Mouse (Mus musculus) hindlimb bud, embryonic 11.5 days (tissue): ENCODE measurements around the gene Pnpo.

Source experiments
- DNase-seq: peaks from one replicate; pipeline ENCODE4 v3.0.0-alpha.2; 2012; ENCODE audit warnings: low read depth, low spot score; ENCODE audit errors: extremely low spot score

Pnpo gene

GRCm38 (mm10) chr11:96943746-96944304 is at the start of gene Pnpo:
Pnpo (minus strand) TSS chr11:96943986.
- DNase-seq: peak; percentile 91

DNA sequence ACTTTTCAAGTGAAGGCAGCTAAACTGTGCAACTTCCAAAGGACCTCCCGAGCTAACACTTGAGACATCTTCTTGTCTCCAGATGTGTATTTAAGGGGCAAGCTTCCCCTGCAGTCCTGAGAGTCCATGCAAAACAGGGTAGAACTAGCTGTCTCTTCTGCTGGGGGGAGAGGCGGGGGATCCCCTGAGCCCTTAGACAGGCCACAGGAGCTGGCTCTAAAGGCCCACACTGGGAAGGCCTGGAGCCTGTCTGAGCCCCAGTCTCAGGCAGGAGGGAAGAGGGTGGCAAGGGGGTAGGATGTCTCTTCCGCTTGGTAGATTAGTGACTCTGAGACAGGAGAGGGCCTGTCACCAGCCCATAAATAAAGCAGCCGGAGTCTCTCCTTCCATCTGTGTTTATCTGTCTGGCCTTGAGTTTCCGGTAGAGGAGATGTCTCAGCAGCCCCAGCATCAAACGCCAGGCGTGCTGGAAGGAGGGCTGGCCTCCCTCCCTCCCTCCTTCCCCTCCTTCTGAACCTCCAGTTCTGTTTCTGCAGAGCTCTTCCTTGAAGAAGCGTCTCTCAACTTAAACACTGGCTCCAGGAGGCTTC is 49.0 kb upstream of the Pnpo start:
- no peak for DNase-seq

- no peak for DNase-seq
These were observed 47.7 kb upstream of the Pnpo start for GRCm38 (mm10) chr11:96991501-96991900.

GRCm38 (mm10) chr11:96987873-96988655 is 44.3 kb upstream of the Pnpo start:
- DNase-seq: no peak

DNA sequence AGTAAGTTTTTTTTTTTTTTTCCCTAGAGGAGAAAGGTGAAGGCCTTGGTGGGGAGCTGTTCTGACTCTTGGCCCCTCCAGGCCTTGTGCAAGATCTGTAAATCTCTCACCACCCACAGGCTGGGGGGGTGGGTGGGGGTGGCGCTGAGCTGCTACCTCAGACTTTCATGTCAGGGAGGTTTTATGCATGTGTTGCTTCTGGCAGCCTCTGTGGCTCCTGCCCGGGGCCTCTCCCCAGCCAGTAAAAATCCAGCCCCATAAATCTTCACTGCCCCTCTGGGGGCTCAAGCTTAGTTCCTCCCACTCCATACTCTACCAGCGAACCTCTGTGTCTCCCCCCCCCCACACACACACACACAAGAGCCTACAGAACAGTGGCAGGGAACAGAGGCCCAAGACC is 42.7 kb upstream of the Pnpo start:
- DNase-seq: no peak

DNA sequence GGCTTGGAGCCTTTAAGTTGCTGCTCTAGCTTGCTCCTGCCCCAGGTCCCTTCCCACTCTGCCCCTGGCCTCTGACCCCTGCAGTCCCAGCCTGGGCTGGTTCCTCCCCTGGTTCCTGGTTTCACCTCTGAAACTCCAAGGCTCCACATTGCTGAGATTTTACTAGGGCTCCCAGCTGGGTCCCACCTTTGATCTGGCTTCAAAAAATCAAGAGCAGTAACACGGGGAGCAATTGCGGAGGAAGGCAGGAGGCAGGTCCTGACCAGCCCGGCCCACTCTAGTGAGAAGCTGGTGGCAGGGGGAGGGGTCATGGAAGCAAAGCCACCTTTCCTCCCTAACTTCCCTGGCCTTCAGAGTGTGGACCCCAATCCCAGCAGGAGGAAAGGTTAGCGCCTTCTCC is 41.1 kb upstream of the Pnpo start:
- DNase-seq: no peak

GRCm38 (mm10) chr11:96982859-96983258 is 39.1 kb upstream of the Pnpo start, which contains the start of gene Sp2:
Sp2 (minus strand) TSS chr11:96982959.
- DNase-seq: no peak

- peak; percentile 62 for DNase-seq
These were observed 38.6 kb upstream of the Pnpo start for GRCm38 (mm10) chr11:96982355-96982754.

GRCm38 (mm10) chr11:96981461-96981860 is 37.7 kb upstream of the Pnpo start:
- DNase-seq: no peak

- DNase-seq: no peak
These were observed 36.2 kb upstream of the Pnpo start for GRCm38 (mm10) chr11:96980021-96980420.

DNA sequence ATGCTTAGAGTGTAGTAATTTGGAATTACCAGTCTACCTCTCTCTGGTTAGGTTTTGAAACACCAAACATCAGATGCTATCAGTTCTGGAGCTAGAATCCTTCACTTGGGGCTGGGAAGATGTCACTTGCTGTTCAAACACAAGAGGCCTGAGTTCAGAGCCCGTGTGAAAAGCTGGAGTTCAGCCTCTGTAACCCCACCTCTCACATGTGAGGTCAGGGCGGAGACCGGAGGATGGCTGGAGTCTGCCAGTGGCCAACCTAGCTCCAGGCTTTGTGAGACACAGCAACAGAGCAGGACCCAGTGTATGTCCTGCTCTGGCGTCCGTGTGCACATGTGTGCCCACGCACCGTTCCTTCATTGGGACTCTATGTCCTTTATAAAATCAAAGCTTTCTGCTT is 35.5 kb upstream of the Pnpo start:
- no peak for DNase-seq

GRCm38 (mm10) chr11:96978401-96979246 is 34.8 kb upstream of the Pnpo start:
- DNase-seq: no peak

GRCm38 (mm10) chr11:96977606-96978400 is 34.0 kb upstream of the Pnpo start:
- peak; percentile 100 for DNase-seq

- no peak for DNase-seq
These were observed 33.3 kb upstream of the Pnpo start for GRCm38 (mm10) chr11:96976911-96977591.

DNA sequence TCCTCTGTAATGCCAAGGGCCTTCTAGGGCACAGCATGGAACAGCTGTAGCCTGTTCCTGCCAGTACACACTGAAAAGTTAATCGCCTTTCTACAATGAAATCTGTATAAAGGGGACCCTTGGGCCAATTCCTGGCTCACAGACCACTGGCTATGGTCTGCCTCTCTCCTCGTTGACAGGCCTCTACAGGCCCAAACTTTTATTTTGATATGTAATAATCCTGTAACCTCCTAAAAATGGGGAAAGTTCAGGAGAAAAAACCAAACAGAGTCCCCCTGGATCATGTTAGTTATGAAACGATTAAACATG is 32.5 kb upstream of the Pnpo start:
- no peak for DNase-seq

DNA sequence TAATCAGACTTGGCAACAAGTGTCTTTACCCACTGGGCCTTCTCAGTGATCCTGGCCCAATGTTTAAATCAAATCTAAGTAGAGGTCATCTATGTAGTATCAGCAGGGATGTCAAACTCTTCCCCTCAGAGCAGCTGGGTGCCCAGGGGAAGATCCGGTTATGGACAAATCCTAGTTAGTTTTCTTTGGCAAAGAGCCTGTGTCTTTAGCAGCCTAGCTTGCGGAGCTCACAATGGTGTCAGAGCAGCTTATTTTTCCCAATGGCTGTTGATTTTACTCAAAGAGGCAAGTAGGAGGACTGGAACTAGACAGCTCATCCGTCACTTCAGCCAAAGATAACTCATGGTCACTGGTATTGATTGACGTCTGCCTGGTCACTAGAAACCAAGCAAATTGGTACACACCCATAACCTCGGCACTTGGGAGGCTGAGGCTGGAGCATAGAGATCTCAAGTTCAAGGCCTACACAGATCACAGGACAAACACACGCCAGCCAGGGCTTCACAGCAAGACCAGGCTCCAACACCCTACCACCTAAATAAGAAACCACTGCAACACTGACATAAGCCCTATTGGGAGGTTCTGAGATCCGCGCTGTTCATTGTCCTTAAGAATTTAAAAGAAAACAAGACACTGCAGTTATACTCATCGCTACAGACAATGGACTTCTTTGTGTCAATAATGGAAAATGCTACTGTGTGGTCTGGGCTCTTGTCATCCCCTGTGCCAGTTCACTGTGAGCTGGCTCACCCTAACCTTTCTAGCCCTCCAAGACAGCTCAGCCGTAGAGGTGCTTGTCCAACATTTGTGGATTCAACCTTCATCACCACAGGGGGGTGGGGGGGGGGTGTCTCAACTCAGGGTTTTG is 32.0 kb upstream of the Pnpo start:
- no peak for DNase-seq

DNA sequence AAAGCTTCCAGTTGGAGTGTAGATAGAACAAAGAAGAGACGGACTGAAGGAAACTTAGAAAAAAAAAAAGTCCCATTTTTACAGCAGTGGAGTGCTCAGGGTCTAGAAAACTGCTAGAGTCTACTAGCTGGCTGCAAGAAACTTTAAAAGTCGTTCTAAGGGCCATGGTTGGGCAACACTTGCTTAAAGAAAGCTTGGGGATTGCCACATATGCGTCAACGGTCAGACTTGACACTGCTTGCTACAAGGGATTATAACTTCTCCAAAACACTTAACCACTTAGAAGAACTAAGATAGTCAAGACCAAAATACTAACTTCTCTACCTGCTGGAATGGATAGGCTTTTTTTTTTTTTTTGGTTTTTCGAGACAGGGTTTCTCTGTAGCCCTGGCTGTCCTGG is 31.0 kb upstream of the Pnpo start:
- DNase-seq: no peak

DNA sequence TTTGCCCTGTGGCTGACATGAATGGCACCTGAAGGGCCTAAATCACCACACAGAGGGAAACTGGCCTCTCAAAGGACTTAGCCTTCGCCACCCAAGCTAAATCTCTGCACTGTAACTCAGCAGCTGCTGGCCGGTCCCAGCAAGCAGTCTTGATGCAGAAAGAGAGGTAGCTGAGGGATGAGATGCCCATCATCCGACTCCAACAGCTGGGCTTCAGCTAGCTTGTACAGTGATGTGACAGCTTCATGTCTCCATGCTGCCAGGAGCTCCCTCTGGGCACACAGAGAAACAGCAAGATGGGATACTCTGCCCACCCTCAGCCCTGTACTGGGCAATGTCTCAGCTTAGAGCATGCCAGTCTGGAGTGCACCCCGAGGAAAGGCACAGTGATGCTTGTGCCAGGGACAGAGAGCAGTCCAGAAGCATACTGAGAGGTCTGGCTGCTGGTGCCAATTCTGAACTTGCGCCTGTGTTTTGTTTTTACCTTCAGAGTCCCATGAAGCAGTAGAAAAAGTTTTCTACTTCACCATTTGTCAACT is 29.7 kb upstream of the Pnpo start:
- DNase-seq: no peak

- no peak for DNase-seq
These were observed 29.1 kb upstream of the Pnpo start for GRCm38 (mm10) chr11:96972906-96973305.
